Mouse (Mus musculus) right cerebral cortex, postnatal 14 days (tissue): ENCODE measurements around the gene Cox17.

Source experiments
- DNase-seq: peaks from one replicate; pipeline ENCODE4 v3.0.0; 2022

Cox17 gene

DNA sequence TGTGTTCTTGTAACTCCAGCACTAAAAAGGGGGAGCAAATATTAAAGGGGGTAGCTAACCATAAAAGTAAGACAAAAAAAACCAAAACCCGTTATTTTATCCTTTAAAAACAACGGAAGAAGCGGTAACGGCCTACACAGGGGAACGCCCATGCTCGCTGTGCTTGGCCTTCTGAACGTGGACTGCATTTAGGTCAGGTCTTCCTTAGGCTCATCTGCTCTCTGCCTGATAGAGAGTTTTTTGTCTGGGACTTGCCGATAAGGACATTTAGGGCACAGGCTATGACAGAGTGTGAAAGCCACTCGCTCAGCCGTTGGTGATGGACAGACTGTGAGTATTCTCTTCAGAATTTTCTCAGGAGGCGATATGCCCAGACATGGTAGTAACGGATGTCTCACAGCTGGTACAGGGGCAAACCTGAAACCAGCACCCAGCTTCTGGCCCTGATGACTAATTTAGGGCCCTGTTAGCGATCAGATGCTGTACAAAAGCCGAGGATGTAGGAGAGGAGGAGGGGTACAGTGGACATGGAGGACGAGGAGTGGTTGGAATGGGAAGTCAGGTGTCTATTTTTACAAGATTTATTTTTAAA, 25.0 kb downstream of the Cox17 start:
- no peak for DNase-seq

DNA sequence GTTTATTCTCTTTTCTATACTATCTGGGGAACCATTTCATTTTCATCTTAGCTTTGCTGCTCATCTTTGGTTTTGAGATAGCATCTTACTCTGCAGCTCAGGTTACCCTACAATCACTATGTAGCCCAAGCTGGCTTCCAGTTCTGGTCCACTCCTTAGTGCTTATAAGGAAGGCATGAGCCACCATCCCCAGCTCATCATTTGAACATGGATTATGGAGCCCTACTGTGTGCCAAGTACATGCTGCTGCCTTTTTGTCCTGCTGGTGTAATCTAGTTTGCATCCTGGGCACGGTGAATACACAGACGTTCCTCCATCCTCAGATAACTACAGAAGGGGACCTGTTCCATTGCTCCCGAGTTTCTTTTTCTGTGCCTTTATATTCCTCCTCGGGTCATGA, 26.1 kb downstream of the Cox17 start:
- no peak for DNase-seq

DNA sequence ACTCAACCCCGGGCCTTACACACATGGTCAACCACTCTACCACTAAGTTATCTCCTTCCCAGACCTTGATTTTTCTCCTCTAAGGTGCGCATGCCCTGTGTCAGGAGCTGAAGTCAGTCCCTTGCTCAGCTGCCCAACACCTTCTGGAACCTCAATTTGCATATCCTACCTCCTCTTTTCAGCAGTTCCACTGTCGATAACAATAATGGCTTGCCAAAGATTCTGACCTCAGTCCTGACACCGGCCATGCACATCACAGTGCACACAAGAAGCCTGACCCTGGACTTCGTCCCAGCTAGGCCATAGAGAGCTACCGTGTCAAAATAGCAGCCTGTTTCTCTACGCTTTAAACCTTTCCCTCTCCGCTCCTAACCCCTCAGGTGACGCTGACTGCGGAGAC, 26.6 kb downstream of the Cox17 start:
- DNase-seq: no peak

DNA sequence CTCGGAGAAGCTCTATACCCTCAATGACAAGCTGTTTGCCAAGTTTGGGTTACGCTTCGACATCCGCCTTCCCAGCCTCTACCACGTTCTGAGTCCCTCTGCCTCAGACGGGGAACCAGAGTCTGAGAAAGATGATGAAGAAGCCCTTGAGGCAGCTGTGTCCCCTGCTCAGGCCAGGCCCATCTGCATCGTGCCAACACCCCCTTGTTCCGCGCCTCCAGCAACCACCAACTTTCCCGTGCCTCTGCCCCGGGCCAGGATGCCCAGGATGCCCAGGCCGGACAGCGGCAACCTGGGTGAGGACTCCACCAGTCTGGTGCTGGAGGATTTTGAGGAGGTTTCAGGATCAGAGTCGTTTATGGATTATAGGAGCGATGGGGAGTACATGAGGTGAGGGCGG, 27.1 kb downstream of the Cox17 start:
- DNase-seq: no peak

DNA sequence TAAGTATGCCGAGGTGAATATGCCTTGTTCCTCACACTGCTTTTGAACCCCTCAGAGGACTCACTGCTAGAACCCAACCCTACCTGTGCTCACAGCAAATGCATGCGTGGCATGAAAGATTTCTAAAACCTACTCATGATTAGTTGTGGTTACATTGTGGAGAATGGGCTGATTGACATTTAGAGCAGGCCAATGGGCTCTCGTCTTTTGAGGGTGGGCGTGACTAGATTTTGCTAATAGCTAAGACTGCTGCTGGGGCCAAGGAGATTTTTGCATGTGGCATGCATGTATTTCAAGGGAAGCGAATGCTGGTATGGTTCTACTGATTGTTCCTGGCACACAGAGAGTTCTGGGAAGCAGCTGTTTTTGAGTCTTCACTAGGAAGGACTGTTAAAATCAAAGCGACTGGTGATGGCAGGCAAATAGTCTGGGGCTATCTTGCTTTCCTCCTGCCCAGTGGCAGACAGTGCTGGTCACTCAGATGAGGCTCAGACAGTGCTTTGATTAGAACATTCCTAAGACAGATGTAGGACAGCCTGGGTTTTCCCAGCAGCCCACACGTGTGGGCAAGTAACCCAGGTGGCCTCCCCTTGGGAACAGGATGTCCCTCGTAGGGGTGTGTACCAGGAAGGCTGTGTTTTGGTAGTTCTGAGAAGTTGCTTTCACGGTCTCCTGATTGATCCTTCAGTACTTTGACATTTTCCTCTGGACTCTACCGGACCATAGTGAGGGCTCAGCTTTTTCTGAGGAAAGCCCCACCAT, 27.8 kb downstream of the Cox17 start:
- no peak for DNase-seq

DNA sequence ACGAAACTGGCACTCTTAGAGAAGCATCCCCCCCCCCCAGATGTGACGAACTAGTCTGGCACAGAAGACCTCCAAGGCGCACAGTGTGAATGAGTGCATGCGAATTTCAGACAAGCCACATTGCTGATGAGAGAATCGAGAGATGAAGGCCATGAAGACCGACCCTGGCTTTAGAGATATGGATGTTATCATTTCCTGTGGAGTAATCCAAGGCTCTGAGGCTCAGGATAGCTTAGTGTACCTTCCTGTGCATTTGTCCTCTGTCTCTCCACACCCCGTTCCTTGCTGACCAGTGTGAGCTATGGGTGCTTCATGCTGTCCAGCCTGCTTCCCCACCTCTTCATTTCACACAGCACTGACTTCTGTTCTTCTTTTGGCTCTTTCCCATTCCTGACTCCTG, 28.4 kb downstream of the Cox17 start:
- DNase-seq: no peak

DNA sequence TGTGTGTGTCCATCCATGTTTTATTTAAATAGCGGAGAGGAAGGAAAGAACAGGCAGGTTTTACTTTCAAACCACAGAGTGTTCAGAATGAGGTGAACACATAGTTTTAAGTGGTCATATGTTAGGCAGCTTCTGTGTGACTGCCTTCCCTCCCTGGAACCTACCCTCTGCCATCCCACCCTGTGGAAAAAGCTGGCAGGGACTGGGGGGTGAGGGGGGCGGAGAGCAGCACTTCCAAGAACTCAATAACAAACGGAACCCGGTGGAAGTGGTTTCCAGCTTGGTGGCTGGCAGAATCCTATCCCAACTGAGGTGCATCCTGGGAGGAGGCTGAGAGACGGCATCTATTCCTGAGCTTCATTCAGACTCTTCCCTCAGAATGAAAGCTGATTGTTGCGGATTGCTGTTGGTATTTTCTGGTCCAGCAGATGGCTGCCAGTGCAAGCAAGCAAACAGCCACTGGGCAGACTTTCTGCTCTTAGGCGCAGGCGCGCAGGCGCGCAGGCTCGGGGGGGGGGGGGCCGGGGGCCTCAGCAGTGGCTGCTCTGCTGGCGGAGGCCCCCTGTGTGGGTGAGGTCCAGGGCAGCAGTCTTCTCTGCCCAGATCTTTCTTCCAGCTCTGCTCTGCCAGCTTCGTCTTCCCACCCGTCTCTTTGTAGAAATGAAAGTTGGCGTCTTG, 29.5 kb downstream of the Cox17 start:
- DNase-seq: peak; percentile 43

DNA sequence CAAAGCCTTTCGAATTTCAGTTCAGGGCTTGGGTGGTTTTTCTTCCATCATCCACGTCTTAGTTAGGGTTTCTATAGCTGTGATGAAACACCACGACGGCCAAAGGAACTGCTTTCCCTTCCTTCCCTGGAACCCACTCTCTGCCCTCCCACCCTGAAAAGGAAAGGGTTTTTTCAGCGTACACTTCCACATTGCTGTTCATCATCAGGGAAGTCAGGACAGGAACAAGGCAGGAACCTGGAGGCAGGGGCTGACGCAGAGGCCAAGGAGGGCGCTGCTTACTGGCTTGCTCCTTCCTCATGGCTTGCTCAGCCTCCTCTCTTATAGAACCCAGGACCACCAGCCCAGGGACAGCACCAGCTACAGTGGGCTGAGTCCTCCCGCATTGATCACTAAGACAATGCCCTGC, 30.1 kb downstream of the Cox17 start:
- DNase-seq: no peak

DNA sequence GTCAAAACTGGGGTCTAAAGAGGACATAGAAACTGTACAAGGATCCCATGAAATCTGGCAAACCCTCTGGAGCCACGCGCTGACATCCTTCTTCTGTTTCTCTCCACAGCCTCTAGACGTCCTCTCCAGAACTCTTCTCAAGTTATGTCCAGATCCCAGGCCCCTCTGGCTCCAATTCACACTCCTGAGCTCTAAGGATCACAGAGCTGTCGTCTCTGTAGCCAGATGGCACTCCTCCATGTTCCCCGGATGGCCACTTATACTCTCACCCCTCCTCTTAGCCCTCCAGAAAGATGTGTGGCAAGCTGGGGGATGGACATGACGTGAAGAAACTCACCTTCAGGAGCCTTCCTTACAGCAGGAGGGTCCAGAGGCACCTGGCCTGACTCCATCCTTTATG, 30.8 kb downstream of the Cox17 start:
- no peak for DNase-seq

DNA sequence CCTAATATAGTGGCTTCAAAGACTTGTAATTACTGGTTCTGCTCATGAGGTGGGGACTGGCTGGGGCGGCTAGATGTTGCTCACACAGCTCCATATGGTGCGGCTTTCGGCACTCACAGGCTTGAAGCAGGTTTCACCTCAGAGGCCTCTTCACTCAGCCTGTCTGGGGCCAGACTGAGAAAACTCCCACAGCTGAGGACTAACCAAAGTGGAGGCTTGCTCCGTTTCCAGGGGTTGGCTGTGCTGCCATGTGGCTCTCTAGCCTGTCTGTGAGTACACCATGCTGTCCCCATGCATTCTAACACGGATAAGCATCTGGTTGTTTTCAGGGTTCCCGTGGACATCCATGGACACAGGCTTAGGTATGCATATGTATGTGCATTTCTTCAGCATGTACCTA, 31.8 kb downstream of the Cox17 start:
- no peak for DNase-seq

DNA sequence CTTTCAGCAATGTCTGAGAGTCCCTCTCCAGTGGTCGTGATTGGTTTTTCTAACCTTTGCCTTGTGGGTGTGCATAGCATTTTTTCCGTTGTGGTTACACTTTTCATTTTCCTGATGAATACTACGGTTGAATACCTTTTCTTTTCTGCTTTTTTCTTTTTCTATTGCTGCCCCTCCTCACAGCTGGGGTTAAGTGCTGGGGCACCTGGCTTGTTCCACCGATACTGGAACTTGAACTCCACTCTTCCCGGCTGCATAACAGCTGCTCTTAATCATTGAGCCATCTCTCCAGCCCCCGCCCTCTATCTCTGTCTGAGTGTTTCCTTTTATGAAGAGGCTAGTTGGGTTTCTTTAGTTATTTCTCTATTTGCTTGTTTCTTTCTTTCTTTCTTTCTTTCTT, 32.3 kb downstream of the Cox17 start:
- DNase-seq: no peak

DNA sequence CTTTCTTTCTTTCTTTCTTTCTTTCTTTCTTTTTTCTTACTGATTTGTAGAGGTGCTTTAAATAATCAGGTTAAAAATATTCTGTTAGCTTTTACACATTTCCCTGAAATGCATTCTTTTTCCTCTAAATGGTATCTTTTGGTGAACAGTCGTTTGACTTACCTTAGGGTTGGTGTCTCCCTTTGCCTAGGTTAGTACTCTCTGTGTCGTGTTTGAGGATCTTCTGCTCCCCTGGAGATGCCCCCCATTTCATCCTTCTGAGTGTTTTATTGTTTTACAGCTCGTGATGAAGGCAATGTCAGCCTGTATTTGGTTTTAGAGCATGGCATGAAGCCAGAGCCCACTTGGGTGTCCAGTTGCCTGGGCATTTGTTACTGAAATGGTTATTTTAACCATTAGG, 32.7 kb downstream of the Cox17 start:
- DNase-seq: no peak

DNA sequence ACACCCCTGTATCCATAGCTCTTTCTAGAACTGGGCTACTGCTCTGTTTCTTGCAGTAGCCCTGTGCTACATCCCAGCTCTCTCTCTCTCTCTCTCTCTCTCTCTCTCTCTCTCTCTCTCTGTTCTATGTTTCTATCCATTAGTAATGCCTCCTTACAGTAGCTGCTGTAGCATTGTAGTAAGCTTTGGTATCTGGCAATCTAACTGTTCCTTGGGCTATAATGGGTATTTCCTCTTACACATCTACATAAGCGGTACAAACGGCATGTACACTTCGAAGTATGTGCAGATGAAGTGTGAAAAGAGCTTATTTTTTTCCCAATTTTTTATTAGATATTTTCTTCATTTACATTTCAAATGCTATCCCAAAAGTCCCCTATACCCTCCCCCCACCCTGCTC, 33.1 kb downstream of the Cox17 start:
- no peak for DNase-seq

DNA sequence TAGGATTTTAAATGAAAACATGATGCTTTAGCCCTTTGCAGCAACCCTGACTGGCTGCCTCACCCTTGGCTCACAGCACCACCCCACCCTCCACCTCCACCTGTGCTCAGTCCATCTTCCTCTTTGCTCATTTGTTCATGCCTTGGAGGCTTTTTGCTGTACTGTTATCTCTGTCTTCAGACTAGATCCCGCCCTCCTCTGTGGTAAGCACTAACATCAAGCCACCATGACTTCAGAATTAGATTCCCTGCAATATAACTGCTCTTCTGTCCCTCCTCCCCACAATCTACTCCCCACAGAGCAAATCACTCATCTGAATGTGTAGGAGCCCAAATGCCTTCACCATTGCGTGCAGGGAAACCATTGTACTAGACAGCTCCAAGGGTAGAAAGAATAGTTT, 36.9 kb downstream of the Cox17 start:
- no peak for DNase-seq

DNA sequence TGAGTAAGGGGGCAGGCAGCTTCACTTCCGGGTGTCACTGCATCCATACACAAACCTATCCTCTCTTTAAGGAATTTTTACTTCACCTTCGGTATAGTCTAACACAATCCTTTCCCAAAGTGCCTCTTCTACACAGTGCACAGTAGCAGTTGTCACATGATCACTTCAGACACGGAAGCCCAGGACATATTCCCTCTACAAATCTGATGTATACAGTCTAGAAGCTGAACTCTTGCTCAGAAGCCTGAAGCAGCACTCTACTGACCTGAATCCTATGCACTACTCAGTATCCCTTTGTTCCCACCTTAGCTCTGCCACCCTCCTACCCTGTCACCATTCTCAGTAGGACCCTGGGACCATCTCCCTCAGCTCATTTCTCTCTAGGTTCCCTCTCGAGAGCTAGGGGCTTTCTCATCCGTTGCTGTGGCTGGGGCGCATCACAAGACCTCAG, 38.4 kb downstream of the Cox17 start:
- DNase-seq: no peak

DNA sequence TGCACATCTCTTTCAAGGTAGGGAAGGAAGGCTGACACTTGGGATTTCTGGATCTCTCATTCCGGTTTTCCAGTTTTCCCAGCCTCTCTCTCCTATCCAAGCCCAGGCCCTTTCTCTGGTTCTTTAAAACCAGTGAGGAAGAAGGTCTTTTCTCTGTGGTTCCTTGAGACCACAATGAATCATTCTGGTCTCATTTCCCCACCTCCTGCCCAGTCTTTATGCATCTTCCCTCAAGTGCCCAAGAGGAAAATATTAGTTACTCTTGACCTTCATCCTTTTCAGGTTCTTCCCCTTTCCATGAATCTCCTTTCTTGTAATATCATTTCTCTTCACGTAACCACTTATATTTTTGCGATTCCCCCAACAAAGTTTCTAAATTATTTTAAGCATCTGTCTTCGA, 38.9 kb downstream of the Cox17 start:
- no peak for DNase-seq

DNA sequence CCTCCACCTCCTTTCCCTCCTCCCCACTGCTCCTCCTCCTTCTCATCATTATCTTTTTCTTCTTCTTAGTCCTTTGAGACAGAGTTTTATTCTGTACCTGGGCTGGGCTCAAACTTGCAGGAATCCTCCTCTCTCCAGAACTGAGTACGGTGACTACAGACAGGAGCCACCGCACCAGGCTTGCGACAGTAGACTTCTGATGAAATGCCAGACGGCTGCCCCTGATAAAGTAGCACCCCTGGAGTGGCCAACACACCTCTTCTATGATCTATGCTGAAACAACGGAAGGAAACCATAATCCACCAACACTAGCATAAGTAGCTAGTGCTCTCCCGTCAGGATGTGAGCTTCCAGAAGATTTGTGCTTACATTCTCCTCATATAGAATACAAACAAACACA, 40.6 kb downstream of the Cox17 start:
- no peak for DNase-seq

DNA sequence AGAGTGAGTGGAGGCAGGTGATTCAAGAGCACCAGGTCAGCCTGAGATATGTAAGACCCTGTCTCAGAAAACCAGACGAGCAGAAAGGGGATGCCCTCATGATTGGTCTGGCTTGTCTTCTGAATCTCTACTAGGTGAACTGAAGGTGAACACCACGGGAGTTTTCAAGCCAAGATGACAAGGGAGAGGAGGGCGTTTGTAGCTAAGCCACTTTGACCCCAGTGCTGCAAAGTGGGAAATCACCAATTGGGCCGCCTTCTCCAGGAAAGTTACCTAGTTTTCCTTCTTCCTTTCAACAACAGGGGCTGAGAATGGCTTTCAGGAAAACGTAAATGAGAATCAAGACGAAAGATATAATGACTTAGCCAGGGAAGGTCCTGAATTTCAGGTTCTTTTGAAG, 42.0 kb downstream of the Cox17 start:
- DNase-seq: no peak

DNA sequence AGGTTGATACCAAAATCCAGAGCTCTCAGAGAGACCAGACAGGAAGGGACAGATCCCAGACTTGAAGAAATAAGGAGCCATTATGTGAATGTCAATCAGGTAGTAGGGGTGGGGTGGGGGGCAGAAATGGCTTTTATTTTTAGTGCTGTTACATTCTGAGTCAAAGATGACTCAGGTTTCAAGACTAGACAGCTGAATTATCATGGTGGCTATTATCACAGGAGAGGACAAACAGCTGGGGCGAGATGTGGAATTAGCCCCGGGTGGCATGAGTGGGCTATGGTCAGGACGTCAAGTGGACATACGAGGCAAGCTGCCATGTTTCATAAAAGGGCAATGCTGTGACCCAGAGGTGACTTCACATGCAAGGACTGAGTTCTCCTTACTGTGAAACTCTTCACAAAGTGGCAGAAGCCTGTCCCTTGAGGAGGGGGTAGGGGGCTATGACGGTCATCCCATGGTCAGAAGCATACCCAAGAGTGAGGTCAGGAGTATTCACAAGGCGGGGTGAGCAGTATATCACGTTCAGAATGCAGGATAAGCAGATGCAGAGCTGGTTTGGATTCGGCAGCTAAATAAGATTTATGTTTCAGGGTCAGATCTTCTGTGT, 42.6 kb downstream of the Cox17 start:
- DNase-seq: no peak

DNA sequence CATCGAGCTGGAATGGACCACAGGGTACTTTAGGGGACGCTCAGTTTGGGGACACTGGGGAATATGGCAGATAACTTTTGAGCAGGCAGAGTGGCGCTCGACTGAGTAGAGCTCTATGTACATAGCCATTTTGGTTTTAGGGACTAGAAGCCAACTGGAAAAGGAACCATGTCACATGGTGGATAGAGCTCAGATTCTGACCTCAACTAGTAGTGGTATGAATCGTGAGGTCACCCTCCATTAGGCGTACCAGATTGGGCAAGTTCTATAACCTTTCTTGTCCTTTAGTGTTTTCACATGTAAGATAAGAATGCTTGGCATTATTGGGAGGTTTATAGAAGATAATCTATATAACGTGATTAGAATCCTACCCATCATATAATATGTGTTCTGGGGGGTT, 43.5 kb downstream of the Cox17 start:
- DNase-seq: no peak

DNA sequence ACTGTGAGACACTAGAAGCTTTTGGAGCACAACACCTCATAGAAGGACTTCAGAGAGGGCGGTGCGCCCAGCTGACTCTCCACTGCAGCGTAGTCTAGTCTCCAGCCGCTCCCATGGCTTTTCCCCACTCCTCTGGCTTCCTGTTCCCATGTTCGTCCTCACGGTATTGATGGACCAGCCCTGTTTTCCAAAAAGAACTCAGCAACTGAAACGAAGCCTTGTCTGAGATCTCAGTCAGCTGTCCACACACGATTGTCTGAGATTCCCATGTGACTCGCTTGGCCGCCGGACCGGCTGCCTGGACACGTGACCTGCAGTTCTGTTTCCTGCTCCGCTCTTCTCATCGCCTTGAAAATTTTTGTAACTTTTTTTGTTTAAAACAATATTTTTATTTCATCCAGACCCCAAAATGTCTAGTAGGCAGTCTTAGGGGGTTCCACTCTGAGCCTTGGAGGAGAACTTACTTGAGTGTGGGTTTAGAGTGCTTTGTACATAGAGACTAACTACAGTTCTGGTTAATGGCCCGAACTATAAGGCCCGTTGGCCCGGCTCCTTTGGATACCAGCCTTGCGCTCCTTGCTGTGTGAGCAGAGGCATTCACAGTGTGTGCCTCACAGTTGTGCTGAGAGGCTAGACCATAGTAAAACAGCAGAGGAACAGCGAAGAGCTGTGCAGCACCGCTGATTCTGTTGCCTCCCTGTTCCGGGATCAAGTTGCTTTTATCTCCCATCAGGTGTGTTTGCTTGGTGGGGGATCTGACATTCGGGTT, 45.5 kb downstream of the Cox17 start:
- no peak for DNase-seq

DNA sequence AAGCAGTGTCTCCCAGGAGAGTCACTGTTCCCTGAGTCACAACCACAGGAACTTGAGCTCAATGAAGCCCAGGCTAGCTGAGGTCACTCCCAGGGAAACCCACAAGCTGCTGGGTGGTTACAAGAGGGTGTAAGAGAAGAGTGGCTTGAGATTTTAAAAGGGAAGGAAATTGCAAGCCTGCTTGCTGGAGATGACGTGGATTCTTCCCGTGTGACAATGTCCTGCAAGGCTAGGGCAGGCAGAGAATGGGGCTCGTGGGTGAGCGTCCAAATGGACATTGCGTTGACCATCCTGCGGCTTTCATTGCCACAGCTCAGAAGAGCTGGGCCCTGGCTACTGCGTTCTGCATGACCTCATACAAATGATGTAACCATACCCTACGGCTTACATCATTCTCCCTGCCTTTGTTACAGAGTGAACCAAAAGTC, 47.4 kb downstream of the Cox17 start:
- no peak for DNase-seq

DNA sequence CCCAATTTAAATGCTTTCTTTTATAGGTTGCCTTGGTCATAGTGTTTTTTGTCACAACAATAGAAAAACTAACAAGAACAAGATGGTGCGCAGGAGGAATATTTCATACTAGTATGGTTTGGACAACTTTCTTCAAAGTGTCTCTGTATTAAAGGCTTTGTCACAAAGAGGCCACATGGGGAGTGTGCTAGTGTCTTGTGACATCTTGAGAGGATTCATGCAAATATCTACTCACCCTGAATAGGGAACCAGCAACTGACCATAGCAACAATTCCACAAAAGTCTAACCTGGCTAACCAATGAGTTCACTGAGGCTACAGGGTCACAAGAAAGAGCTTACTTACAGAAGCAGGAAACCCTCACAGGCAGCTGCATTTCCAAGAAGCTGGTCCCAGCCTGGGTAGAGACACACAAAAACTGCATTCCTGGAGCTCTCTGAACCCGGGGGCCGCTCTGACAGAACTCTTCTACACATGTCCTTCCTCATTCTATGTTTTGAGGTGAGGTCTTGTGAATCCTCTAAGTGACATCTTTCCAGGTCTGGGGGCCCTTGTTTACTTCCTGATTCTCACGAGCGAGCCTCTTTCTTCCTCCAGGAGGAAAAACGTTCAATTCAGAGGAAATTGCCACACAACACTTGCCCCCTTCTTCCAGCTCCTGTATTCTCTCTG, 48.4 kb downstream of the Cox17 start:
- no peak for DNase-seq
